Mouse (Mus musculus) left cerebral cortex, postnatal 4 days (tissue): Measurements from ENCODE around the gene Clcn2. TPM values are rescaled to one million over a fixed set of nuclear protein-coding genes. Genes with fewer than 3 reads are reported as not detected.
A peak's percentile ranks its signal among the peaks of the same experiment; 100 is the strongest.

Experiments
- DNase-seq: peaks from one replicate; pipeline ENCODE4 v3.0.0-alpha.2; 2022
- intact Hi-C: fragments of 180-260 bp; cut with DNase I; formaldehyde crosslinking; loops from one replicate; pipeline ENCODE4 v1.15.1; 2025
- total RNA-seq, 2 experiments: library from RNA; stranded (reverse); gene quantifications; 2 replicates each; pipeline ENCODE4 v1.2.3; 2021

Gene Clcn2
- total RNA-seq, 2 experiments from 2014 or later = 38.8 to 40.3 TPM

DNA sequence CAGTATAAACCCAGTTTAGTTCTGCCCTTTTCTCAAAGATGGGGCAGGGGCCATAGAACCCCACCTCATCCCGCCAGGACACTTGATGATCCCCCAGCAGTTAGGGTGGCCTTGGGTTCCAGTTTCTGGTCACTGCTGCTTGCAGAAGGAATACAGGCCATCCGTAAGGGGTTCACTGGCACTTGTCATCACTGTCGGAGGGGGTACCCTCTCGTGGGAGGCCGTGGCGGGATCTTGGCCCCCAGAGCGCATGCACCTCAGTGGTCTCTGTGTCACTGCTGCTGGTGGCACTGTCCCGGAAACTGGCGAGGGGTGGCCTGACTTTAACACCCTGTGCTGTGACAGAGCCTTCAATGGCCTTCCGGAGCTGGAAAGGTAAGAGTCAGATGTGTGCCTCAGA is 14.5 kb downstream of the Clcn2 start:
- intact Hi-C loops = no loop called here
- no peak for DNase-seq

DNA sequence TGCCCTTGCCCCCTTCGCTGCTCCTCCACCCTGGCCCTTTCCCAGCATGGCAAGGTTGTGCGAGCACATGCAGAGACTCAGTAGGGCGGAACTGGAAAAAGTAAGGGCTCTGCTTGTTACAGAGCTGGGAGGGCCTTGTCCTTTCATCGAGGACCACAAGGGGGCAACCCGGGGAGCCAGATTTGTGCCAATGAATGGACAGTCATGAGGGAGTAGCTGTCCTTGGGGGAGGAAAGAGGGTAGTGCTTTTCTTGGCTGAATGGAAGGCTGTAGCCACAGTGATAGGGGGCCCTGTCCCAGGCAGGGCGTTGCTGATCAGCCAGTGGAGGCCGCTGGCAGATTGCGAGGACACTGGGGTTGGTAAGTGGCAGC is 15.0 kb downstream of the Clcn2 start:
- intact Hi-C loops = no loop called here
- DNase-seq = peak; percentile 80

DNA sequence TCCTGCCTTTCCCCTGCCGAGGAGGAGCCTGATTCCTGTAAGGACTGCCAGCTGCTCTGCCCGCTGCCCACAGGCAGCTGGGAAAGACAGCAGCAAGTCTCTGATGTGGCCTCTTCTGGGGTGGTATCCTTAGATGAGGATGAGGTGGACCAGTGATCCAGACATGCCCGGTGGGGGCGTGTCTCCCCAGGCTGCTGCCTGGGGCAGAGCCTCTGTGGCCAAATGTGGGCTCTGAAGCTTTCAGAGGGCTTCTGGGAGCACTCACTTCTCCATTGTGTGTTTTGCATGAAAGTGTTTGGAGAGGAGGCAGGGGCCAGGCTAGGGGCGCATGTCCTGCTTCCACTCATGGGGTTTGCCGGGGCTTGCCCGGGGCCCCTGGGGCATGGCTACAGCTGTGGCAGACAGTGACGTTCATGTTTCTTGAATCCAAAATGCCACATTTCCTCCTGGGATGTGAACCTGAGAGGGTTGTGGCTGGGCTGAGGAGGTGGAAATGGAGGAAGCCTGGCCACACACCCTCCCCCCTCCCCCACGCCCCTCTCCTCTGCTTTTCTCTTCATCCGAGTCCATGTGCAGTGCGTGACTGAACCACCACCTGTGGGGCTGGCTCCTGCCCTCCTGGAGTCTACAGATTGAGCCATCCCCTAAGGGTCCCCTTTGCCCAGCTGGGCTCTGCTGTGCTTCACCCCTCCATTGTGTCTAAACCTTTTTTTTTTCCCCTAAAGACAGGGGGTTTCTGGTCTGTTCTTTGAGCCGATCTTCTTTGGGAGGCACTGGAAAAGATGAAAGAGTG is 15.6 kb downstream of the Clcn2 start:
- intact Hi-C loops = no loop called here
- no peak for DNase-seq

DNA sequence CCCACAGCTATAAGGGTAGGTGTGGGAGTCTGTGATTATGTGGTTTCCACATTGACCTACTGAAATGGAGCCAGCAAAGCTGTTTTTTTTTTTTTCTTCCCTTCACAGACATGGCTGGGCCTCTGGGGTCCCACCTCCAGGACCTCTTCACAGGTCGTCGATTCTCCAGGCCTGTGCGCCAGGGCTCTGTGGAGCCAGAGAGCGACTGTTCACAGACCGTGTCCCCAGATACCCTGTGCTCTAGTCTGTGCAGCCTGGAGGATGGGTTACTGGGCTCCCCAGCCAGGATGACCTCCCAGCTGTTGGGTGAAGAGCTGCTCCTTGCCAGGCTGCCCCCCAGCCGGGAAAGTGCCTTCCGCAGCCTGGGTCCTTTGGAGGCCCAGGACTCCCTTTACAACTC is 16.2 kb downstream of the Clcn2 start:
- DNase-seq = no peak
- intact Hi-C loops = no loop called here

DNA sequence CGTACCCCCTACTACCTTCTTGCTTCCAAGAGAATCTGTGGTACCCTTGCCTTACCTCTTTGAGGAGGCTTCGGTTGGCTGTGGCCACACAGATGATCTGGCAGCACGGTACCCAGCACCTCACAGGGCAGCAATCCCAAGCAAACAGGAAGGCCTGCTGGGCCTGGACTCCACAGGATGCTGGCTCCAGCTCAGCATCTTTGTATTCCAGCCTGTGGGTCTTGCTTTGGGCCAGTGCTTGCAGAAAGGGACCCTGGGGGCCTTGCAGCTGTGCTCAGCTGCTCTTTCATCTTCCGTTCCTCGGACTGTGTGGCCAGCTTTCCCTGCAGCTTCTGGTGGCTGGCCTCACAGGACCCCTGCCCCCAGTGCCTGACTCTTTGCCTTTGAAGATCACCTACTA is 17.5 kb downstream of the Clcn2 start:
- DNase-seq = no peak

DNA sequence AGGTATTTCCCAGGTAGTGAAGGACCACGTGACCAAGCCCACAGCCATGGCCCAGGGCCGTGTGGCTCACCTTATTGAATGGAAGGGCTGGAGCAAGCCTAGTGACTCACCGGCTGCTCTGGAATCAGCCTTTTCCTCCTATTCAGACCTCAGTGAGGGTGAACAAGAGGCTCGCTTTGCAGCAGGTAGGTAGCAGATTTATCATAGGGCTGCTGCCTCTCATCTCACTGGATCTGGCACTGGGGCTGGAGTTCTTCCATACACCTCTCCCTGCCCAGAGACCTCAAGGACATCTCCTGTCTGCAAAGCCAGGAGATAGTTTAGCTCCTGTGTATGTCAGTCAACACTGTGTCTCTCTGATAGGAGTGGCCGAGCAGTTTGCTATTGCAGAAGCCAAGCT is 18.3 kb downstream of the Clcn2 start:
- DNase-seq = no peak
- intact Hi-C loops = no loop called here

More for the DNA sequence above, 17.5 kb downstream of the Clcn2 start:
- intact Hi-C loops = no loop called here

DNA sequence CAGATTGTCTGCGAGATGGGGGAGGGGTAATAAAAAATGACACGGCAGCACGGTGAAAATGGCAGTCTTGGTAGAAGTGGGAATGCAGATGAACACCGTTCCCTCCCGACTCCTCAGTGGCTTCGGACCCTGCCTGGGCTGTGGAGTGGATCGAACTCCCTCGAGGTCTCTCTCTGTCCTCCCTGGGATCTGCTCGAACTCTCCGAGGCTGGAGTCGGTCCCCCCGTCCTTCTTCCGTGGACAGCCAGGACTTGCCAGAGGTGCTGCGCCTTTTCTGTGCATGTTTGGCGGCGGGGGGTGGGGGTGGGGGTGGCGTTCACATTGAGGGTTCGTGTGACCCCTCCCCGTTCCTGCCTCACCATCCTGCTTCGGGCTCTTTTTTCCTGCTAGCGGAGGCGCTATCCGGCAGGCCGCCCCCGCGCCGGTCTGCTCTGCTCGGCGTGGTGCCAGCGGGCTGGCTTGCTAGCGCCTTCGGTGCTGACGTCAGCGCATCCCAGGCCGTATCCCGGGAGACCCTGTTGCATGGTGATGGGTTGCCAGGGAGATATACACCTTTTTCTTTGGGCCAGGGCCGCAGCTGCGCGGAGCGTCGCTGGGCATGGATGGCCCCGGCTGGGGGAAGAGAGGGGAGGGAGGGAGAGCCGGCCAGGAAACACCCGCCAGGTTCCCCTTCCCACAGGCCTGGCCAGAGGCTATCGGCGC is 21.8 kb downstream of the Clcn2 start:
- intact Hi-C loops = no loop called here
- peak; percentile 93 for DNase-seq

DNA sequence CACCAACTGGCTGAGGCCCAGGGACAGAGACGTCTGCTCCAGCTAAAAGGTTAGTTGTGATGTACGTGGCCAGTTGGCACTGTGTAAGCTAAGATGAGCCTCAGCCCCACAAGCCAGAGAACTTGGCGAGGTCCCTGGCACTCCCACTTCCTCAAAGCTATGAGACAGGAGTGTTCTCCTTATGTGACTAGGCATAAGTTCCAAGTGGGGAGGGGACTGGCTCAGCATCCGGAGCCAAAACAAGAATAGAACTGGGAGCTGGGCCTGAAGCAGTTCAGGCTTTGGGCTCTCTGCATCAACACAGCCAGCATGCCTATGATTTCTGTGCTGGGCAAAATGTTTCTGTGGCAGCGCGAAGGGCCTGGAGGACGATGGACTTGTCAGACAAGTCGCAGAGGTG is 22.8 kb downstream of the Clcn2 start:
- intact Hi-C loops = no loop called here
- DNase-seq = peak; percentile 47

DNA sequence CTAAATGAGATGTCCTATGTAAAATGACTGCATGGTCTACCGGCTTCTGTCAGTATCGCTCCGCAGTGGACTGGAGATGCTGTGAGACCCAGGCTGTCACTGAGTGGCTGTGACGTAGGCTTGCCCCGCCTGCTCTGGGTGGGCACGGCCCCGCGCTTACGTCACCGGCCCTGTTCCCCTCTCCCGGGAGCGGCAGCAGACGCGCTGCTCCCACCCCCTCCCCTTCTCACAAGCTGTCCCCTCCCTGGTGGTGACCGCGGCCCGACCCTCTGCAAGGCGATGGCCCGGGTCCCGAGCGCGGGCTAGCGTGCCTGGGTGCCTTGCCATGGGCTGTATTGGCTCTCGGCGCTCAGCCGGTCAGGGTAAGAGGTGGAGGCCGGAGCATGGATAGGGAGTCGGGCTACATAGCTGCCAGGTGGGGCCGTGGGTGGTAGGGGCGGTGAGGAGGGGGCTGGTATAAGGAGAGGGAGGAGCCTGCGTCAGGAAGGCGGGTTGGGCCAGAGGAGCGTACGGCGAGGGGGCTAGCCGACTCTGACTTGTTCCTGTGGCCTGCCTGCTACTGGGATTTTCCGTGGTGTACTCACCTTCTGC is 24.3 kb downstream of the Clcn2 start, which contains the start of gene Fam131a:
Fam131a (plus strand) TSS at position 131 of the 591 bp plus-strand sequence.
- peak; percentile 97 for DNase-seq
- intact Hi-C loops = no loop called here

DNA sequence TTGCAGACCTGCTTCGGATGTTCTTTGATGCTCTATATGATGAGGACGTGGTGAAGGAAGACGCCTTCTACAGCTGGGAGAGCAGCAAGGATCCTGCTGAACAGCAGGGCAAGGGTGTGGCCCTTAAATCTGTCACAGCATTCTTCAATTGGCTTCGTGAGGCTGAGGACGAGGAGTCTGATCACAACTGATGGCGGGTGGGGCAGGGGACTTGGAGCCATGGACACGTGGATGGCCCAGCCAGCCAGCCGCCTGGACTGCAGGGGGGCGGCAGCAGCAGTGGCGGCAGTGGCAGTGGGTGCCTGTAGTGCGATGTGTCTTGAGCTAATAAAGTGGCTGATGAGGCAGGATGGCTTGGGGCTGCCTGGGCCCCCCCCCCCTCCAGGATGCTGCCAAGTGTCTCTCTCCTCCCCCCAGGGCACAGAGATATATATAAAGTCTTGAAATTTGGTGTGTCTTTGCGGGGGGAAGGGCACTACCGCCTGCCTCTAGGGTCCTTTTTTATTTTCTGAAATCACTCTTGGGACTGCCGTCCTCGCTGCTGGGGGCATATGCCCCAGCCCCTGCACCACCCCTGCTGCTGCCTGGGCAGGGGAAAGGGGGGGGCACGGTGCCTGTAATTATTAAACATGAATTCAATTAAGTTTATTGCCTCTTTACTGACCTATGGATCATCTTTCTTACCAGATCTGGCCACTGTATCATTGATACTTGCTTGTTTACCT is 25.1 kb downstream of the Clcn2 start:
- DNase-seq = peak; percentile 28
- intact Hi-C loops = no loop called here

DNA sequence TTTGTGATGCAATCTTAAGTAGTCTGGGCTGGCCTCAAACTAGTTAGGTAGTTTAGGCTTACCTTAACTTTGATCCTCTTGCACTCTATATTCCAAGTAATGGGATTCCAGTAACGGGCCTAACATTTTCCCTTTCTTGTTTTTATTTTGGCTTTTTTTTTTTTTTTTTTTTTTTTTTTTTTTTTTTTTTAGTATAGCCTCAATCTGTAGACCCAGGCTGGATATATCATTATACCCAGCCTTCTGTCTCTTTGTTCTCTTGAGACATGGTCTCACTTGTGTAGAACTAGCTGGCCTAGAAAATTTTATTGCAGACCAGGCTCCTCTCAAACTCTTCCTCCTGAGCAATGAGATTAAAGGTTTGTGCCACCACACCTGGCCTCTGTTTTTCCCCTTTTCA is 25.9 kb downstream of the Clcn2 start:
- no peak for DNase-seq
- intact Hi-C loops = no loop called here

DNA sequence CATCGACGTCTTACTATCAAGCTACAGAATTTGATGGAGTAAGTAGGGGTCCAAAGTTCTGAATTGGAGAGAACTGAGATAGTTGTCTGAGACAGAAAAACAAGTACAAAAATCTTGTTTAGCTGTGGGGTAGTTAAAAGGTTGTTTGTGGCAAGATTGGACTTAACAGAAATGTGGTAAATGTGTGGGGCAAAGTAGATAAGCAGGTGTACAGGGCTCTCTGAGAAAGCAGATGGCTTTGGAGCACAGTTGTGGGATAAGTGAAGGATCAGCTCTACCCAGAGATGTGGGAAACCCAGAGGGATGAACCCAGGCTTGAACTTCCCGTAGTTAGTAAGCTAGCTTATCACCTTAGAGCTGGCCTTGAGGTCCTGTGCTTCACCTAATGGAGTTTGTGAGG is 26.8 kb downstream of the Clcn2 start:
- no peak for DNase-seq
- intact Hi-C loops = no loop called here

DNA sequence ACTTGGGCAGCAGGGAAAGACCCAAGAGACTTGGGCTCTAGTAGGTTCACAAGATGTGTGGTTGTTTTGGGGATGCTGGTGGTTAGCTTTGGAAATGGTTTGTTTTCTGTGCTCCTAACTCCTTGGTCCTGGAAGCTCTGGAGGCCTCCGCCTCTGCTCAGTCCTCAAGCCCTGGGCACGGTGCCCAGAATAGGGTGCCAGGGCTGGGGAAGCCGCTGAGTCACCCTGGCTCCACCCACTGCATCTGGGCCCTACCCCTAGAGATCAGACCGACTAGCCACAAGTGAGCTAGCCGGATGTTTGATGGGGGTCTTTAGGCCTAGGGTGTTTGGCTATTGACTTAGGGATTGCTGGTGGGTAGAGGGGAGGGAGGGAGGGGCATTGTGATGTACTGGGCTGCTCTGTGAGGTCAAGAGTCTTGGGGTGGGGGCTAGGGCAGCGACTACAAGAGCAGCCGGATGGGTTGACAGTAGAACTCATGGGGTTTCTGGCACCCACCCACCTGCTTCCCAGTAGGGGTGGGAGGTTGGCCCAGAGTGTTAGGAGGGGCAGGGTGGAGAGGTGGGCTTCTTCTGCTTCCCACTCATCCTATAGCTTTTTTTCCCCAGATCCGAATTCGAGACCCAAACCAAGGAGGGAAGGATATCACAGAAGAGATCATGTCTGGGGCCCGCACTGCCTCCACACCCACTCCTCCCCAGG is 39.4 kb downstream of the Clcn2 start:
- intact Hi-C loops = no loop called here
- peak; percentile 76 for DNase-seq

DNA sequence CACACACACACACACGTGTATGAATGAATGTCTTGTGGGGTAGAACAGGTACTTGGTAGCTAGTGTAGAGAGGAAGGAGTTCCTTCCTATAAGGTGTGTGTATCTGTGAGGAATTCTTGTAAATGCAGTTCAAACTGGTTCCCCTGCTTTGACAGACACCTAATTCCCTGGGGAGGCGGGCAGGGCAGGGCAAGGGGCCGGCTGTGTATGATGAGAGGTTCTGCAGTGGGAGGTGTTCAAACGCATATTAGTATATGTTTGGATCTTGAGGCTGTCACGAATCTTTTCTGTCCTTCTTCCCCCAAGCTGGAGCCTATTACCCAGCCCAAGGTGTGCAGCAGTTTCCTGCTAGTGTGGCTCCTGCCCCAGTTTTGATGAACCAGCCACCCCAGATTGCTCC is 40.2 kb downstream of the Clcn2 start:
- no peak for DNase-seq
- intact Hi-C loops = no loop called here

DNA sequence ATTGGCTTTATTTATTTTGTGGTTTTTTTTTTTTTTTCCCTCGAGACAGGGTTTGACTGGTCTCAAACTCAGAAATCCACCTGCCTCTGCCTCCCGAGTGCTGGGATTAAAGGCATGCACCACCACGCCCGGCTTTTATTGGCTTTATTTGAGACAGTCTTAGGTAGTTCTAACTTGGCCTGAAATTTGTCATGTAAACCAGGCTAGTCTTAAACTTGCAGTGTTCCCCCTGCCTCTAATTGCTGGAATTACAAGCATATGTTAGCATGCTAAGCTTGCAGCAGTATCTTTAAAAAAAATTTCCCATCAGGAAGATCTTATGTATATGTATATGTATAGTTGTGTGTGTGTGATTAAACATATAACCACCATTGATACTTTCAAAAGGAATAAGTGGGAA is 40.8 kb downstream of the Clcn2 start:
- intact Hi-C loops = no loop called here
- DNase-seq = no peak

DNA sequence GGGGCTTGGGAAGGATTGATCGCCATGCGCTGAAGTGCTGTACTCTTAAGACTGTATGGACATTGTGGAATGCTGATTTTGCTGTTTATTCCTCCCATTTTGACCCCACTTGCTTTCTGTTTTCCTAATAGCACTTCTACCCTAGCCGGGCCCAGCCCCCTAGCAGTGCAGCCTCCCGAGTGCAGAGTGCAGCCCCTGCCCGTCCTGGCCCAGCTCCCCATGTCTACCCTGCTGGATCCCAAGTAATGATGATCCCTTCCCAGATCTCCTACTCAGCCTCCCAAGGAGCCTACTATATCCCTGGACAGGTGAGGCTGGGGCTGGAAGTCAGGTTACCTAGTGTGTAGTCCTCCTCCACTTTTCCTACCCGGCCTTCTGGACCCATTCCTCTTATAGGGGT is 42.3 kb downstream of the Clcn2 start:
- intact Hi-C loops = no loop called here
- DNase-seq = no peak

DNA sequence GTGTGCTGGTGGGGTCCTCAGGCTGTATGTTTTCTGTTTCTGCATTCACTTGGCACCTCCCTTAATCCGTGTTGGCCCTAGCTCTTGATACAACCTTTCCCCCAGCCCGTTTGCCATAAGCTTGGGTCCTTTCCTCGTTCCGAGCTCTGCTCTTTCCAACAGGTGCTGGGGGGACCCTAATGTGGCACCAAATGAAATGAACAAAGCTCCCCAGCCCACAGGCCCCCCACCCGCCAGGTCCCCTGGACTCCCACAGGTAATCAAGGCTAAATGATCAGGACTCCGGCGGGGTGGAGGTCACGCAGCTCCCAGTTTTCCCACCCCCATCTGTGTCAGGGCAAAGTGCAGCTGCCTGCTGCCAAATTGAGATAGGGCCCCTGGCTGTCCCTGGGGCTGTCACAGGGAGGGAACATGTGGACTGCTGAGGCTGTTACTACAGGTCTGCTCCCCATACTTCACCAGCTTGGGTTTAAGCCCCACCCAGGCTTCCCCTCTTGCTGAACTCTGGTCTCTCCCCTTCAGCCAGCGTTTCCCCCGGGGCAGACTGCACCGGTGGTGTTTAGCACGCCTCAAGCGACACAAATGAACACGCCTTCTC is 43.7 kb downstream of the Clcn2 start:
- DNase-seq = no peak
- intact Hi-C loops = no loop called here

DNA sequence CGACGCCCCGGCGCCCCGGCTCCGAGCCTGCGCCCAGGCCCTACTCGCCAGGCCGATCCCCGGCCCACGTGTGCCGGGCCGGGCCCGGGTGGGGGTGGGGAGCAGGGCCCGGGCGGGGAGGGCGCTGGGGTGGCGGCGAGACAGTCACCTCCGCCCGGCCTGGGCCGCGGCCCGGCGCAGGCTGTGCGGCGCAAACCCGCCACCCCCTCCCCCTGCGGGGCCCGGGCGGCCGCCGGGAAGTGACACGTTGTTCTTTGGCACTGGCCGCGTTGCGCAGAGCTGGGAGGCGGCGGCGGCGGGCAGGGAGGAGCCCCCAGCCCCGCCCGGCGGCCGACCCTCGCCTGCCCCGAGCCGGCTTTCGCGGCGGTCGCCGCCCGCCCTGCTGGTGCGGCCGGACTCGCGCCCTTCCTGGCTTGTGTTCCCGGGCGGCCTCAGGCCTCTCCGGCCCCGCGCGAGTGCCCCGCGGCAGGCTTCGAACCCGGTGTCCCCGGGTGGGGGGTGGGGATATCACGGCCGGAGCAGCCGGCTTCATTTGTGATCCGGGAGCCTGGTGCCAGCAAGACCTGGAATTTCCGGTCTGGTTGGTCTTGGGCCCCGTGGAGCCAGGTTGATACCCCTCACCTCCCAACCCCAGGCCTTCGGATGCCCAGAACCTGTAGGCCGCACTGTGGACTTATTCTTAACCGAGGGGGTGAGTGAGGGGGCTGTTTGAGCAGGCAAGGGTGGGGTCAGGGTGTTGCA is 44.4 kb downstream of the Clcn2 start:
- intact Hi-C loops = no loop called here
- peak; percentile 66 for DNase-seq

DNA sequence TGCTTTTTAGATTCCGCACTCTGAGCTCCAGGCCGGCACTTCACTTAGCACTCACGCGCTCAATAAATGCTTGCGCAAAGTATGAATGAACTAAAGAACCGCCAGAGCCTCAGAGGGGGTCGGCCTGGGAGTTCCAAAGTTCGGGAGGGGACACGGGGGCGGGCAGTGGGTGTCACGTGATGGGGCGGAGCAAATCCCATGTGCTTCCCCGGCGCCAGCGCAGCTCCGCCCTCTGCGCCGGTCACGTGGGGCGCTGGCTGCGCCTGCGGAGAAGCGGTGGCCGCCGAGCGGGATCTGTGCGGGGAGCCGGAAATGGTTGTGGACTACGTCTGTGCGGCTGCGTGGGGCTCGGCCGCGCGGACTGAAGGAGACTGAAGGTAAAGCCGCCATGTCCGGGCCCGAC is 45.0 kb downstream of the Clcn2 start:
- peak; percentile 97 for DNase-seq
- intact Hi-C loops = no loop called here

DNA sequence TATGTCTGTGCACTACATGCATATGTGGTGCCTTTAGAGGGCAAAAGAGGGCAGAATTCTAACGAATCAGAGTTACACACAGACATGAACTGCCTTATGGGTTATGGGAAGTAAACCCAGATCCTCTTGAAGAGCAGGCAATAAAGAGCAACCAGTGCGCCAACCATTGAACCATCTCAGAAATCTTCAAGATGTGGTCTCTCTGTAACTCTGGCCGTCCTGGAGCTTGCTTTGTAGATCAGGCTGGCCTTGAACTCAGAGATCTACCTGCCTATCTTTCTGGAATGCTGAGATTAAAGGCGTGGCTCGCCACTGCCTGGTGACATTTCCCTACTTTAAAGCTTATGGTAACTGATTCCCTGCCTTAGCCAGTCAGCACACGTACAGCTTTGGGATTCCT is 45.7 kb downstream of the Clcn2 start:
- intact Hi-C loops = no loop called here
- DNase-seq = no peak
